Mouse (Mus musculus): ENCODE data around the gene Gm10715.
"Not testable (repeated sequence)": the region's sequence is repeated elsewhere in the genome, so short reads cannot be mapped to it uniquely, and the experiment has no call there.

Gene Gm10715

DNA sequence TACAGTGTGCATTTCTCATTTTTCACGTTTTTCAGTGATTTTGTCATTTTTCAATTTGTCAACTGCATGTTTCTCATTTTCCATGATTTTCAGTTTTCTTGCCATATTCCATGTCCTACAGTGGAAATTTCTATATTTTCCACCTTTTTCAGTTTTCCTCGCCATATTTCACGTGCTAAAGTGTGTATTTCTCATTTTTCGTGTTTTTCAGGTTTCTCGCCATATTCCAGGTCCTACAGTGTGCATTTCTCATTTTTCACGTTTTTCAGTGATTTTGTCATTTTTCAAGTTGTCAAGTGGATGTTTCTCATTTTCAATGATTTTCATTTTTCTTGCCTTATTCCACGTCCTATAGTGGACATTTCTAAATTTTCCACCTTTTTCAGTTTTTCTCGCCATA is at the start of gene Gm10715:
Gm10715 (plus strand) TSS at position 301 of the 400 bp plus-strand sequence.
- not testable (repeated sequence) for DNase-seq

DNA sequence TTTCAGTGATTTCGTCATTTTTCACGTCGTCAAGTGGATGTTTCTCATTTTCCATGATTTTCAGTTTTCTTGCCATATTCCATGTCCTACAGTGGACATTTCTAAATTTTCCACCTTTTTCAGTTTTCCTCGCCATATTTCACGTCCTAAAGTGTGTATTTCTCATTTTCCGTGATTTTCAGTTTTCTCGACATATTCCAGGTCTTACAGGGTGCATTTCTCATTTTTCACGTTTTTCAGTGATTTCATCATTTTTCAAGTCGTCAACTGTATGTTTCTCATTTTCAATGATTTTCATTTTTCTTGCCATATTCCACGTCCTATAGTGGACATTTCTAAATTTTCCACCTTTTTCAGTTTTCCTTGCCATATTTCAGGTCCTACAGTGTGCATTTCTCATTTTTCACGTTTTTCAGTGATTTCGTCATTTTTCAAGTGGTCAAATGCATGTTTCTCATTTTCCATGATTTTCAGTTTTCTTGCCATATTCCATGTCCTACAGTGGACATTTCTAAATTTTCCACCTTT is 36.2 kb upstream of the Gm10715 start, which contains the start of gene Gm10722:
Gm10722 (plus strand) TSS at position 478 of the 528 bp plus-strand sequence.
- DNase-seq: peak; percentile 91

DNA sequence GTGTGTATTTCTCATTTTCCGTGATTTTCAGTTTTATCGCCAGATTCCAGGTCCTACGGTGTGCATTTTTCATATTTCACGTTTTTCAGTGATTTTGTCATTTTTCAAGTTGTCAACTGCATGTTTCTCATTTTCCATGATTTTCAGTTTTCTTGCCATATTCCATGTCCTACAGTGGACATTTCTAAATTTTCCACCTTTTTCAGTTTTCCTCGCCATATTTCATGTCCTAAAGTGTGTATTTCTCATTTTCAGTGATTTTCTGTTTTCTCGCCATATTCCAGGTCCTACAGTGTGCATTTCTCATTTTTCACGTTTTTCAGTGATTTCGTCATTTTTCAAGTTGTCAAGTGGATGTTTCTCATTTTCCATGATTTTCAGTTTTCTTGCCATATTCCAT is 35.7 kb upstream of the Gm10715 start:
- DNase-seq: peak; percentile 60

DNA sequence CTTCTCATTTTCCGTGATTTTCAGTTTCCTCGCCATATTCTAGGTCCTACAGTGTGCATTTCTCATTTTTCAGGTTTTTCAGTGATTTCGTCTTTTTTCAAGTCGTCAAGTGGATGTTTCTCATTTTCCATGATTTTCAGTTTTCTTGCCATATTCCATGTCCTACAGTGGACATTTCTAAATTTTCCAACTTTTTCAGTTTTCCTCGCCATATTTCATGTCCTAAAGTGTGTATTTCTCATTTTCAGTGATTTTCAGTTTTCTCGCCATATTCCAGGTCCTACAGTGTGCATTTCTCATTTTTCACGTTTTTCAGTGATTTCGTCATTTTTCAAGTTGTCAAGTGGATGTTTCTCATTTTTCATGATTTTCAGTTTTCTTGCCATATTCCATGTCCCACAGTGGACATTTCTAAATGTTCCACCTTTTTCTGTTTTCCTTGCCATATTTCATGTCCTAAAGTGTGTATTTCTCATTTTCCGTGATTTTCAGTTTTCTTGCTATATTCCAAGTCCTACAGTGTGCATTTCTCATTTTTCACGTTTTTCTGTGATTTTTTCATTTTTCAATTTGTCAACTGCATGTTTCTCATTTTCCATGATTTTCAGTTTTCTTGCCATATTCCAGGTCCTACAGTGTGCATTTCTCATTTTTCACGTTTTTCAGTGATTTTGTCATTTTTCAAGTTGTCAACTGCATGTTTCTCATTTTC is 34.6 kb upstream of the Gm10715 start:
- DNase-seq: peak; percentile 98

DNA sequence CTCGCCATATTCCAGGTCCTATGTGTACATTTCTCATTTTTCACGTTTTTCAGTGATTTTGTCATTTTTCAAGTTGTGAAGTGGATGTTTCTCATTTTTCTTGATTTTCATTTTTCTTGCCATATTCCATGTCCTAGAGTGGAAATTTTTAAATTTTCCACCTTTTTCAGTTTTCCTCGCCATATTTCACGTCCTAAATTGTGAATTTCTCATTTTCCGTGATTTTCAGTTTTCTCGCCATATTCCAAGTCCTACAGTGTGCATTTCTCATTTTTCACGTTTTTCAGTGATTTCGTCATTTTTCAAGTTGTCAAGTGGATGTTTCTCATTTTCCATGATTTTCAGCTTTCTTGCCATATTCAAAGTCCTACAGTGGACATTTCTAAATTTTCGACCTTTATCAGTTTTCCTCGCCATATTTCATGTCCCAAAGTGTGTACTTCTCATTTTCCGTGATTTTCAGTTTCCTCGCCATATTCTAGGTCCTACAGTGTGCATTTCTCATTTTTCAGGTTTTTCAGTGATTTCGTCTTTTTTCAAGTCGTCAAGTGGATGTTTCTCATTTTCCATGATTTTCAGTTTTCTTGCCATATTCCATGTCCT is 33.8 kb upstream of the Gm10715 start, which contains the start of gene Gm11168:
Gm11168 (plus strand) TSS at position 553 of the 603 bp plus-strand sequence.
- not testable (repeated sequence) for DNase-seq

DNA sequence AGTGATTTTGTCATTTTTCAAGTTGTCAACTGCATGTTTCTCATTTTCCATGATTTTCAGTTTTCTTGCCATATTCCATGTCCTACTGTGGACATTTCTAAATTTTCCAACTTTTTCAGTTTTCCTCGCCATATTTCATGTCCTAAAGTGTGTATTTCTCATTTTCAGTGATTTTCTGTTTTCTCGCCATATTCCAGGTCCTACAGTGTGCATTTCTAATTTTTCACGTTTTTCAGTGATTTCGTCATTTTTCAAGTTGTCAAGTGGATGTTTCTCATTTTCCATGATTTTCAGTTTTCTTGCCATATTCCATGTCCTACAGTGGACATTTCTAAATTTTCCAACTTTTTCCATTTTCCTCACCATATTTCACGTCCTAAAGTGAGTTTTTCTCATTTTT is 30.5 kb upstream of the Gm10715 start:
- not testable (repeated sequence) for DNase-seq

DNA sequence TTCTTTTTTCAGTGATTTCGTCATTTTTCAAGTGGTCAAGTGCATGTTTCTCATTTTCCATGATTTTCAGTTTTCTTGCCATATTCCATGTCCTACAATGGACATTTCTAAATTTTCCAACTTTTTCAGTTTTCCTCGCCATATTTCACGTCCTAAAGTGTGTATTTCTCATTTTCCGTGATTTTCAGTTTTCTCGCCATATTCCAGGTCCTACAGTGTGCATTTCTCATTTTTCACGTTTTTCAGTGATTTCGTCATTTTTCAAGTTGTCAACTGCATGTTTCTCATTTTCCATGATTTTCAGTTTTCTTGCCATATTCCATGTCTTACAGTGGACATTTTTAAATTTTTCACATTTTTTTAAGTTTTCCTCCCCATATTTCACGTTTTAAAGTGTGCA is 30.0 kb upstream of the Gm10715 start:
- DNase-seq: peak; percentile 100

DNA sequence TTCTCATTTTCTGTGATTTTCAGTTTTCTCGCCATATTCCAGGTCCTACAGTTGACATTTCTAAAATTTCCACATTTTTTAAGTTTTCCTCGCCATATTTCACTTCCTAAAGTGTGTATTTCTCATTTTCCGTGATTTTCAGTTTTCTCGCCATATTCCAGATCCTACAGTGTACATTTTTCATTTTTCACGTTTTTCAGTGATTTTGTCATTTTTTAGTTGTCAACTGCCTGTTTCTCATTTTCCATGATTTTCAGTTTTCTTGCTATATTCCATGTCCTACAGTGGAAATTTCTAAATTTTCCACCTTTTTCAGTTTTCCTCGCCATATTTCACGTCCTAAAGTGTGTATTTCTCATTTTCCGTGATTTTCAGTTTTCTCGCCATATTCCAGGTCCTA is 29.4 kb upstream of the Gm10715 start:
- DNase-seq: not testable (repeated sequence)

DNA sequence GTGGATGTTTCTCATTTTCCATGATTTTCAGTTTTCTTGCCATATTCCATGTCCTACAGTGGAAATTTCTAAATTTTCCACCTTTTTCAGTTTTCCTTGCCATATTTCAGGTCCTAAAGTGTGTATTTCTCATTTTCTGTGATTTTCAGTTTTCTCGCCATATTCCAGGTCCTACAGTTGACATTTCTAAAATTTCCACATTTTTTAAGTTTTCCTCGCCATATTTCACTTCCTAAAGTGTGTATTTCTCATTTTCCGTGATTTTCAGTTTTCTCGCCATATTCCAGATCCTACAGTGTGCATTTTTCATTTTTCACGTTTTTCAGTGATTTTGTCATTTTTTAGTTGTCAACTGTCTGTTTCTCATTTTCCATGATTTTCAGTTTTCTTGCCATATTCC is 27.3 kb upstream of the Gm10715 start:
- not testable (repeated sequence) for DNase-seq

DNA sequence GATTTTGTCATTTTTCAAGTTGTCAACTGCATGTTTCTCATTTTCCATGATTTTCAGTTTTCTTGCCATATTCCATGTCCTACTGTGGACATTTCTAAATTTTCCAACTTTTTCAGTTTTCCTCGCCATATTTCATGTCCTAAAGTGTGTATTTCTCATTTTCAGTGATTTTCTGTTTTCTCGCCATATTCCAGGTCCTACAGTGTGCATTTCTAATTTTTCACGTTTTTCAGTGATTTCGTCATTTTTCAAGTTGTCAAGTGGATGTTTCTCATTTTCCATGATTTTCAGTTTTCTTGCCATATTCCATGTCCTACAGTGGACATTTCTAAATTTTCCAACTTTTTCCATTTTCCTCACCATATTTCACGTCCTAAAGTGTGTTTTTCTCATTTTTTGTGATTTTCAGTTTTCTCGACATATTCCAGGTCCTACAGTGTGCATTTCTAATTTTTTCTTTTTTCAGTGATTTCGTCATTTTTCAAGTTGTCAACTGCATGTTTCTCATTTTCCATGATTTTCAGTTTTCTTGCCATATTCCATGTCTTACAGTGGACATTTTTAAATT is 24.5 kb upstream of the Gm10715 start:
- not testable (repeated sequence) for DNase-seq

DNA sequence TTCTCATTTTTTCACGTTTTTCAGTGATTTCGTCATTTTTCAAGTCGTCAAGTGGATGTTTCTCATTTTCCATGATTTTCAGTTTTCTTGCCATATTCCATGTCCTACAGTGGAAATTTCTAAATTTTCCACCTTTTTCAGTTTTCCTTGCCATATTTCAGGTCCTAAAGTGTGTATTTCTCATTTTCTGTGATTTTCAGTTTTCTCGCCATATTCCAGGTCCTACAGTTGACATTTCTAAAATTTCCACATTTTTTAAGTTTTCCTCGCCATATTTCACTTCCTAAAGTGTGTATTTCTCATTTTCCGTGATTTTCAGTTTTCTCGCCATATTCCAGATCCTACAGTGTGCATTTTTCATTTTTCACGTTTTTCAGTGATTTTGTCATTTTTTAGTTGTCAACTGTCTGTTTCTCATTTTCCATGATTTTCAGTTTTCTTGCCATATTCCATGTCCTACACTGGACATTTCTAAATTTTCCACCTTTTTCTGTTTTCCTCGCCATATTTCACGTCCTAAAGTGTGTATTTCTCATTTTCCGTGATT is 23.9 kb upstream of the Gm10715 start, which contains the start of gene Gm10721:
Gm10721 (plus strand) TSS at position 408 of the 547 bp plus-strand sequence.
- DNase-seq: not testable (repeated sequence)

DNA sequence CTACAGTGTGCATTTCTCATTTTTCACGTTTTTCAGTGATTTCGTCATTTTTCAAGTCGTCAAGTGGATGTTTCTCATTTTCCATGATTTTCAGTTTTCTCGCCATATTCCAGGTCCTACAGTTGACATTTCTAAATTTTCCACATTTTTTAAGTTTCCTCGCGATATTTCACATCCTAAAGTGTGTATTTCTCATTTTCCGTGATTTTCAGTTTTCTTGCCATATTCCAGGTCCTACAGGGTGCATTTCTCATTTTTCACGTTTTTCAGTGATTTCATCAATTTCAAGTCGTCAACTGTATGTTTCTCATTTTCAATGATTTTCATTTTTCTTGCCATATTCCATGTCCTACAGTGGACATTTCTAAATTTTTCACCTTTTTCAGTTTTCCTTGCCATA is 21.3 kb upstream of the Gm10715 start, which contains the start of gene Gm10720:
Gm10720 (plus strand) TSS at position 301 of the 400 bp plus-strand sequence.
- not testable (repeated sequence) for DNase-seq

DNA sequence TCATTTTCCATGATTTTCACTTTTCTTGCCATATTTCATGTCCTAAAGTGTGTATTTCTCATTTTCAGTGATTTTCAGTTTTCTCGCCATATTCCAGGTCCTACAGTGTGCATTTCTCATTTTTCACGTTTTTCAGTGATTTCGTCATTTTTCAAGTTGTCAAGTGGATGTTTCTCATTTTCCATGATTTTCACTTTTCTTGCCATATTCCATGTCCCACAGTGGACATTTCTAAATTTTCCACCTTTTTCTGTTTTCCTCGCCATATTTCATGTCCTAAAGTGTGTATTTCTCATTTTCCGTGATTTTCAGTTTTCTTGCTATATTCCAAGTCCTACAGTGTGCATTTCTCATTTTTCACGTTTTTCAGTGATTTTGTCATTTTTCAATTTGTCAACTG is 20.8 kb upstream of the Gm10715 start:
- DNase-seq: not testable (repeated sequence)

DNA sequence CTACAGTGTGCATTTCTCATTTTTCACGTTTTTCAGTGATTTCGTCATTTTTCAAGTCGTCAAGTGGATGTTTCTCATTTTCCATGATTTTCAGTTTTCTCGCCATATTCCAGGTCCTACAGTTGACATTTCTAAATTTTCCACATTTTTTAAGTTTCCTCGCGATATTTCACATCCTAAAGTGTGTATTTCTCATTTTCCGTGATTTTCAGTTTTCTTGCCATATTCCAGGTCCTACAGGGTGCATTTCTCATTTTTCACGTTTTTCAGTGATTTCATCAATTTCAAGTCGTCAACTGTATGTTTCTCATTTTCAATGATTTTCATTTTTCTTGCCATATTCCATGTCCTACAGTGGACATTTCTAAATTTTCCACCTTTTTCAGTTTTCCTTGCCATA is 19.6 kb upstream of the Gm10715 start, which contains the start of gene Gm10719:
Gm10719 (plus strand) TSS at position 301 of the 400 bp plus-strand sequence.
- not testable (repeated sequence) for DNase-seq

DNA sequence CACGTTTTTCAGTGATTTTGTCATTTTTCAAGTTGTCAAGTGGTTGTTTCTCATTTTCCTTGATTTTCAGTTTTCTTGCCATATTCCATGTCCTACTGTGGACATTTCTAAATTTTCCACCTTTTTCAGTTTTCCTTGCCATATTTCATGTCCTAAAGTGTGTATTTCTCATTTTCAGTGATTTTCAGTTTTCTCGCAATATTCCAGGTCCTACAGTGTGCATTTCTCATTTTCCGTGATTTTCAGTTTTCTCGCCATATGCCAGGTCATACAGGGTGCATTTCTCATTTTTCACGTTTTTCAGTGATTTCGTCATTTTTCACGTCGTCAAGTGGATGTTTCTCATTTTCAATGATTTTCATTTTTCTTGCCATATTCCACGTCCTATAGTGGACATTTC is 17.7 kb upstream of the Gm10715 start:
- DNase-seq: not testable (repeated sequence)

DNA sequence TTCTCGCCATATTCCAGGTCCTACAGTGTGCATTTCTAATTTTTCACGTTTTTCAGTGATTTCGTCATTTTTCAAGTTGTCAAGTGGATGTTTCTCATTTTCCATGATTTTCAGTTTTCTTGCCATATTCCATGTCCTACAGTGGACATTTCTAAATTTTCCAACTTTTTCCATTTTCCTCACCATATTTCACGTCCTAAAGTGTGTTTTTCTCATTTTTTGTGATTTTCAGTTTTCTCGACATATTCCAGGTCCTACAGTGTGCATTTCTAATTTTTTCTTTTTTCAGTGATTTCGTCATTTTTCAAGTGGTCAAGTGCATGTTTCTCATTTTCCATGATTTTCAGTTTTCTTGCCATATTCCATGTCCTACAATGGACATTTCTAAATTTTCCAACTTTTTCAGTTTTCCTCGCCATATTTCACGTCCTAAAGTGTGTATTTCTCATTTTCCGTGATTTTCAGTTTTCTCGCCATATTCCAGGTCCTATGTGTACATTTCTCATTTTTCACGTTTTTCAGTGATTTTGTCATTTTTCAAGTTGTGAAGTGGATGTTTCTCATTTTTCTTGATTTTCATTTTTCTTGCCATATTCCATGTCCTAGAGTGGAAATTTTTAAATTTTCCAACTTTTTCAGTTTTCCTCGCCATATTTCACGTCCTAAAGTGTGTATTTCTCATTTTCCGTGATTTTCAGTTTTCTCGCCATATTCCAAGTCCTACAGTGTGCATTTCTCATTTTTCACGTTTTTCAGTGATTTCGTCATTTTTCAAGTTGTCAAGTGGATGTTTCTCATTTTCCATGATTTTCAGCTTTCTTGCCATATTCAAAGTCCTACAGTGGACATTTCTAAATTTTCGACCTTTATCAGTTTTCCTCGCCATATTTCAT is 16.6 kb upstream of the Gm10715 start:
- DNase-seq: peak; percentile 79

DNA sequence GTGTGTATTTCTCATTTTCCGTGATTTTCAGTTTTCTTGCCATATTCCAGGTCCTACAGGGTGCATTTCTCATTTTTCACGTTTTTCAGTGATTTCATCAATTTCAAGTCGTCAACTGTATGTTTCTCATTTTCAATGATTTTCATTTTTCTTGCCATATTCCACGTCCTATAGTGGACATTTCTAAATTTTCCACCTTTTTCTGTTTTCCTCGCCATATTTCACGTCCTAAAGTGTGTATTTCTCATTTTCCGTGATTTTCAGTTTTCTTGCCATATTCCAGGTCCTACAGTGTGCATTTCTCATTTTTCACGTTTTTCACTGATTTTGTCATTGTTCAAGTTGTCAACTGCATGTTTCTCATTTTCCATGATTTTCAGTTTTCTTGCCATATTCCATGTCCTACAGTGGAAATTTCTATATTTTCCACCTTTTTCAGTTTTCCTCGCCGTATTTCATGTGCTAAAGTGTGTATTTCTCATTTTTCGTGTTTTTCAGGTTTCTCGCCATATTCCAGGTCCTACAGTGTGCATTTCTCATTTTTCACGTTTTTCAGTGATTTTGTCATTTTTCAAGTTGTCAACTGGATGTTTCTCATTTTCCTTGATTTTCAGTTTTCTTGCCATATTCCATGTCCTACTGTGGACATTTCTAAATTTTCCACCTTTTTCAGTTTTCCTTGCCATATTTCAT is 14.2 kb upstream of the Gm10715 start:
- DNase-seq: peak; percentile 94

DNA sequence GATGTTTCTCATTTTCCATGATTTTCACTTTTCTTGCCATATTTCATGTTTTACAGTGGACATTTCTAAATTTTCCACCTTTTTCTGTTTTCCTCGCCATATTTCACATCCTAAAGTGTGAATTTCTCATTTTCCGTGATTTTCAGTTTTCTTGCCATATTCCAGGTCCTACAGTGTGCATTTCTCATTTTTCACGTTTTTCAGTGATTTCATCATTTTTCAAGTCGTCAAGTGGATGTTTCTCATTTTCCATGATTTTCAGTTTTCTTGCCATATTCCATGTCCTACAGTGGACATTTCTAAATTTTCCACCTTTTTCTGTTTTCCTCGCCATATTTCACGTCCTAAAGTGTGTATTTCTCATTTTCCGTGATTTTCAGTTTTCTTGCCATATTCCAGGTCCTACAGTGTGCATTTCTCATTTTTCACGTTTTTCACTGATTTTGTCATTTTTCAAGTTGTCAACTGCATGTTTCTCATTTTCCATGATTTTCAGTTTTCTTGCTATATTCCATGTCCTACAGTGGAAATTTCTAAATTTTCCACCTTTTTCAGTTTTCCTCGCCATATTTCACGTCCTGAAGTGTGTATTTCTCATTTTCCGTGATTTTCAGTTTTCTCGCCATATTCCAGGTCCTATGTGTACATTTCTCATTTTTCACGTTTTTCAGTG is 13.2 kb upstream of the Gm10715 start, which contains the start of gene Gm10718:
Gm10718 (plus strand) TSS at position 236 of the 673 bp plus-strand sequence.
- peak; percentile 89 for DNase-seq

DNA sequence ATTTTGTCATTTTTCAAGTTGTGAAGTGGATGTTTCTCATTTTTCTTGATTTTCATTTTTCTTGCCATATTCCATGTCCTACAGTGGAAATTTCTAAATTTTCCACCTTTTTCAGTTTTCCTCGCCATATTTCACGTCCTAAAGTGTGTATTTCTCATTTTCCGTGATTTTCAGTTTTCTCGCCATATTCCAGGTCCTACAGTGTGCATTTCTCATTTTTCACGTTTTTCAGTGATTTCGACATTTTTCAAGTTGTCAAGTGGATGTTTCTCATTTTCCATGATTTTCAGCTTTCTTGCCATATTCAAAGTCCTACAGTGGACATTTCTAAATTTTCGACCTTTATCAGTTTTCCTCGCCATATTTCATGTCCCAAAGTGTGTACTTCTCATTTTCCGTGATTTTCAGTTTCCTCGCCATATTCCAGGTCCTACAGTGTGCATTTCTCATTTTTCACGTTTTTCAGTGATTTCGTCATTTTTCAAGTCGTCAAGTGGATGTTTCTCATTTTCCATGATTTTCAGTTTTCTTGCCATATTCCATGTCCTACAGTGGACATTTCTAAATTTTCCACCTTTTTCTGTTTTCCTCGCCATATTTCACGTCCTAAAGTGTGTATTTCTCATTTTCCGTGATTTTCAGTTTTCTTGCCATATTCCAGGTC is 12.6 kb upstream of the Gm10715 start:
- DNase-seq: peak; percentile 100

DNA sequence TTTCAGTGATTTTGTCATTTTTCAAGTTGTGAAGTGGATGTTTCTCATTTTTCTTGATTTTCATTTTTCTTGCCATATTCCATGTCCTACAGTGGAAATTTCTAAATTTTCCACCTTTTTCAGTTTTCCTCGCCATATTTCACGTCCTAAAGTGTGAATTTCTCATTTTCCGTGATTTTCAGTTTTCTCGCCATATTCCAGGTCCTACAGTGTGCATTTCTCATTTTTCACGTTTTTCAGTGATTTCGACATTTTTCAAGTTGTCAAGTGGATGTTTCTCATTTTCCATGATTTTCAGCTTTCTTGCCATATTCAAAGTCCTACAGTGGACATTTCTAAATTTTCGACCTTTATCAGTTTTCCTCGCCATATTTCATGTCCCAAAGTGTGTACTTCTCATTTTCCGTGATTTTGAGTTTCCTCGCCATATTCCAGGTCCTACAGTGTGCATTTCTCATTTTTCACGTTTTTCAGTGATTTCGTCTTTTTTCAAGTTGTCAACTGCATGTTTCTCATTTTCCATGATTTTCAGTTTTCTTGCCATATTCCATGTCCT is 11.7 kb upstream of the Gm10715 start, which contains the start of gene Gm10717:
Gm10717 (plus strand) TSS at position 506 of the 556 bp plus-strand sequence.
- DNase-seq: peak; percentile 80

Measured in heart, adult 11 months (tissue).